Mouse (Mus musculus) kidney, adult 2 months (tissue): ENCODE measurements at regions not wholly inside any gene's neighbourhood (a gene's known extent, or its start where the extent isn't known, plus 50 kb on each side); places are given as distances from the start of the nearest gene placed in this dataset.

Source experiments
- CTCF ChIP-seq: fragments of 200-500 bp; conservative IDR thresholded peaks from 2 replicates; pipeline ENCODE4 v1.5.1; 2011; ENCODE audit warnings: low read depth, mild to moderate bottlenecking, control low read depth, low read length, moderate library complexity, mixed read lengths; ENCODE audit not compliant: insufficient read depth, insufficient read length
- POLR2A ChIP-seq: fragments of 200-500 bp; IDR thresholded peaks from one replicate; pipeline ENCODE4 v1.6.1; 2011; ENCODE audit warnings: low read depth, low read length, control low read depth

- TF ChIP-seq CTCF = no peak
- TF ChIP-seq POLR2A = no peak
Measured at GRCm38 (mm10) chr10:119083431-119083830, 156.4 kb downstream of the Cand1 start.
